Mouse (Mus musculus) ovary, postnatal 14 days (tissue): Measurements from ENCODE around the gene Arhgap35.
"Not testable (repeated sequence)": the region's sequence is repeated elsewhere in the genome, so short reads cannot be mapped to it uniquely, and the experiment has no call there.

Experiments
- DNase-seq: peaks from one replicate; pipeline ENCODE4 v3.0.0; 2022; ENCODE audit warnings: low spot score

Arhgap35 gene

GRCm38 (mm10) chr7:16614888-16615715, at the start of gene Arhgap35:
Arhgap35 (minus strand) TSS chr7:16614993.
- DNase-seq = peak; percentile 96

- no peak for DNase-seq
Observed at GRCm38 (mm10) chr7:16644260-16644659, 29.5 kb upstream of the Arhgap35 start.

- DNase-seq = not testable (repeated sequence)
Observed at GRCm38 (mm10) chr7:16643106-16643505, 28.3 kb upstream of the Arhgap35 start.

- DNase-seq = peak; percentile 46
Observed at GRCm38 (mm10) chr7:16639028-16639427, 24.2 kb upstream of the Arhgap35 start.

- DNase-seq = no peak
Observed at GRCm38 (mm10) chr7:16635116-16635515, 20.3 kb upstream of the Arhgap35 start.

- not testable (repeated sequence) for DNase-seq
Observed at GRCm38 (mm10) chr7:16633913-16634312, 19.1 kb upstream of the Arhgap35 start.

- no peak for DNase-seq
Observed at GRCm38 (mm10) chr7:16631932-16632331, 17.1 kb upstream of the Arhgap35 start.

GRCm38 (mm10) chr7:16631025-16631424, 16.2 kb upstream of the Arhgap35 start:
- DNase-seq = no peak

- peak; percentile 36 for DNase-seq
Observed at GRCm38 (mm10) chr7:16629598-16630296, 15.0 kb upstream of the Arhgap35 start.

GRCm38 (mm10) chr7:16628096-16628771, 13.4 kb upstream of the Arhgap35 start:
- DNase-seq = peak; percentile 69

GRCm38 (mm10) chr7:16623687-16624086, 8.9 kb upstream of the Arhgap35 start:
- no peak for DNase-seq

- DNase-seq = no peak
Observed at GRCm38 (mm10) chr7:16623131-16623530, 8.3 kb upstream of the Arhgap35 start.

GRCm38 (mm10) chr7:16621066-16621622, 6.4 kb upstream of the Arhgap35 start:
- DNase-seq = no peak

- DNase-seq = peak; percentile 47
Observed at GRCm38 (mm10) chr7:16618661-16619211, 3.9 kb upstream of the Arhgap35 start.

GRCm38 (mm10) chr7:16617045-16617444, 2.3 kb upstream of the Arhgap35 start:
- peak; percentile 59 for DNase-seq

GRCm38 (mm10) chr7:16614171-16614887, 464 bp downstream of the Arhgap35 start:
- DNase-seq = peak; percentile 69

- peak; percentile 8 for DNase-seq
Observed at GRCm38 (mm10) chr7:16613461-16614170, 1.2 kb downstream of the Arhgap35 start.

- no peak for DNase-seq
Observed at GRCm38 (mm10) chr7:16610345-16610744, 4.4 kb downstream of the Arhgap35 start.

GRCm38 (mm10) chr7:16608961-16609360, 5.8 kb downstream of the Arhgap35 start:
- no peak for DNase-seq

- no peak for DNase-seq
Observed at GRCm38 (mm10) chr7:16608046-16608445, 6.7 kb downstream of the Arhgap35 start.

- not testable (repeated sequence) for DNase-seq
Observed at GRCm38 (mm10) chr7:16606808-16607207, 8.0 kb downstream of the Arhgap35 start.
